Mouse (Mus musculus) stomach, embryonic 14.5 days (tissue): ENCODE results near the gene Fhl3. TPM values are rescaled to one million over a fixed set of nuclear protein-coding genes. Genes with fewer than 3 reads are reported as not detected.

Source experiments
- ATAC-seq: fragments of 200-750 bp; cut with Nextera tagmentation; 2 replicates; pipeline ENCODE4 v1.8.0; 2017; ENCODE audit warnings: low read depth, moderate TSS enrichment; ENCODE audit not compliant: insufficient number of reproducible peaks, insufficient read depth, low FRiP score
- H3K27ac ChIP-seq: fragments of 300-500 bp; sonication (generic); 2 replicates; pipeline ENCODE4 v1.5.1; 2014; ENCODE audit warnings: mild to moderate bottlenecking, low read length, moderate library complexity, mixed read lengths
- H3K27me3 ChIP-seq: fragments of 300-500 bp; sonication (generic); 2 replicates; pipeline ENCODE4 v1.6.1; 2014; ENCODE audit warnings: low read length, control low read depth, mixed read lengths; ENCODE audit not compliant: control insufficient read depth, insufficient read depth
- H3K36me3 ChIP-seq: fragments of 300-500 bp; sonication (generic); 2 replicates; pipeline ENCODE4 v1.6.1; 2014; ENCODE audit warnings: mild to moderate bottlenecking, control low read depth, low read length, moderate library complexity, mixed read lengths; ENCODE audit not compliant: control insufficient read depth, insufficient read depth
- H3K4me1 ChIP-seq: fragments of 300-500 bp; sonication (generic); 2 replicates; pipeline ENCODE4 v1.6.1; 2014; ENCODE audit warnings: low read length, control low read depth, mixed read lengths; ENCODE audit not compliant: control insufficient read depth, insufficient read depth
- H3K4me2 ChIP-seq: fragments of 300-500 bp; sonication (generic); replicated peaks from 2 replicates; pipeline ENCODE4 v1.6.1; 2014; ENCODE audit warnings: low read depth, low read length, control low read depth
- H3K4me3 ChIP-seq: fragments of 300-500 bp; sonication (generic); 2 replicates; pipeline ENCODE4 v1.5.1; 2014; ENCODE audit warnings: low read depth, low read length, control low read depth
- H3K9ac ChIP-seq: fragments of 300-500 bp; sonication (generic); replicated peaks from 2 replicates; pipeline ENCODE4 v1.6.1; 2014; ENCODE audit warnings: low read depth, mild to moderate bottlenecking, control low read depth, low read length, moderate library complexity, mixed read lengths
- H3K9me3 ChIP-seq: fragments of 300-500 bp; sonication (generic); 2 replicates; pipeline ENCODE4 v1.6.1; 2016; ENCODE audit warnings: low read depth, low read length, control low read depth; ENCODE audit not compliant: control insufficient read depth
- WGBS: fragments of 180-500 bp; shearing (Covaris S2); extraction: QIAGEN DNeasy Blood & Tissue Kit; methylation state at CpG from one replicate; pipeline ENCODE4 v1.1.7; 2014; 5-methylcytosine and 5-hydroxymethylcytosine counted together
- polyA plus RNA-seq: library from polyadenylated mRNA; unstranded; fragments of >200 nt; fragmentation: Nextera tagmentation; extraction: Ambion mirVana; gene quantifications from 2 replicates; pipeline ENCODE4 v1.2.1, GENCODE M21; 2014

Fhl3 gene
- polyA plus RNA-seq, 1 experiment from 2014 or later = 20.4 TPM

DNA sequence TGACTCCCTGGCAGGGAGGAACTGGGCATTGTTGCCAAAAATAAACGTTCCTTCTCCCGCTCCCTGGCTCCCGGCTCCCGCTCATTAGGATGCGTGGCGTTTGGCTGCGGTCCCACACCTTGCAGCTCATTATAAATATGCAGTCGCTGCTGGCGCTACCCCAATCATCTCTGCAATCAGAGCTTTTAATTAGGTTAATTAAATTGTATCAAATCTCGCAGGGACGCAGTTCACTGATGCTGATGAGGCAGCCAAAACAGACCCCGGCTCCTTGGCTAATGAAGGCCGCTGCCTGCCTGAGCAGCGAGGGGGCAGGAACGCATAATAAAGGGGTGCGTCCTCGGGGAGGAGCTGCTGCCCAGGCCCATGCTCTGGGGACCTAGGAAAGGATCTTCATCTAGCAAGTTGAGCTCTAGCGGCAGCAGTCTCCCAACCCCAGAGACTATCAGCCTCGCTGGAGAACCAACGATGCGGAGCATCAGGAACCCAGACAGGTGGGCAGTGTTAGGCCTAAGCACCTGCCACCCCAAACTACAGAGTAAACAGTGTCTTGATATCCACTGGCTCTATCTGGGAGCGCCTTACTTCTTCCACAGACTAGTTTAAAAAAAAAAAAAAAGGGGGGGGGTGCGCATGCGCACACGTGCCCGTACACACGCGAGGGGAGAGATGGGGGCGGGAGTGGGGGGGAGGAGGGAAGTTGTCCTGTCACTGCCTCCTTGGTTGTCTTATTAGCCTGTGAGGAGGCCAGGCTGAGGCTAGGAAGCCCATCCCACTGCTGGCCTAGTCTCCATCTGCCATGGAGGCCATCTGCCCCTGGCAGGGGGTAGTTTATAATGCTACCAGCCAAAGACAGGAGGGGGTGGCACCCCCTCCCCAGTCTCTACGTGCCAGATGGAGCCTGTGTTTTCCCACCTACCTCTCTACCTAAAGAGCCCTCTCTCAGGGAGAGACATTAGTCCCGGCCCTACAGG is 27.9 kb upstream of the Fhl3 start:
- Histone ChIP-seq H3K4me1 (peaks cover 10% of the 10 kb centered on the region; the same call in 1 of the 2 replicates), H3K9ac (no peak overlapping the region)

DNA sequence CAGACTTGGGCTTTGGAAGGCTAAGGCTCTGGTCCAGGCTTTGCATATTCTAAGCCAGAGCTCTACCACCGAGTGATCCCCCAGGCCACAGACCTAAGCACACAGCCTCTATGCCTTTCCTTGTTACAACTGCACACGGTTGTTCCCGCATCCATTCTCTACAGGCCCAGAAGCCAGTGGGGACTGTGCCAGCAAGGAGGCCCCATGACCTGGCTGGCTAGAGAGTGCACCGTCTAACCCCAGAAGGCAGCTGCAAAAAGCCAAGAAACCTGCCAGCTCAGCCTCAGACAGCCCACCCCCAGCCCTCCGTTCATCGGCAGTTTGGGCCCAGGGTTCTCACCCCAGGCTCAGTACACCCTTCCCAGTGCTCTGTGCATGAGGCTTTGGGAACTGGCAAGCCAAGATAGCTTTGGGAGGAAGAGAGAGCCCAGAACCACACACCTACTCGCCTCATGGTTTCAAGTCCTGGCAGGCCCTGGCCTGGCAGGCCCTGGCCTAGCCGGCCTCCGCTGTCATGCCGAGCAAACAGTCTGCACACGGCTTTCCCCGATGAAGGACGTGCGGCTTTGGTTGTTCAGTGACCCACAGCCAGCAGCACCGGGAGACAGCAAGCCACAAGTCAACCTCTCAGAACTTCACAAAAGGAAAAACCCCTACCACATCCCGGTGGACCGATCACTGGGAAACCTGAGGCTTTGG is 26.0 kb upstream of the Fhl3 start:
- H3K4me2 ChIP-seq = no peak overlapping the region
- ATAC-seq = no peak; the same call in 1 of the 2 replicates
- H3K27me3 ChIP-seq = no peaks in the 10 kb centered on the region
- no peak overlapping the region for H3K4me3 ChIP-seq
- H3K9ac ChIP-seq = no peak overlapping the region
- peaks cover 10% of the 10 kb centered on the region; the same call in 1 of the 2 replicates for H3K4me1 ChIP-seq
- no peak overlapping the region for H3K27ac ChIP-seq
- H3K36me3 ChIP-seq = peaks cover 11% of the 10 kb centered on the region
- WGBS = 64% methylated on average over 17 of the region's 17 CpGs
- H3K9me3 ChIP-seq = no peaks in the 10 kb centered on the region

More for the DNA sequence above, 27.9 kb upstream of the Fhl3 start:
- Histone ChIP-seq H3K4me3 (no peak overlapping the region), H3K27me3 (no peaks in the 10 kb centered on the region), H3K4me2 (peak overlapping the region; percentile 29), H3K27ac (no peak overlapping the region), H3K36me3 (no peaks in the 10 kb centered on the region; the same call in 1 of the 2 replicates), H3K9me3 (no peaks in the 10 kb centered on the region)
- ATAC-seq = no peak
- 6% methylated on average over 29 of the region's 31 CpGs for WGBS

DNA sequence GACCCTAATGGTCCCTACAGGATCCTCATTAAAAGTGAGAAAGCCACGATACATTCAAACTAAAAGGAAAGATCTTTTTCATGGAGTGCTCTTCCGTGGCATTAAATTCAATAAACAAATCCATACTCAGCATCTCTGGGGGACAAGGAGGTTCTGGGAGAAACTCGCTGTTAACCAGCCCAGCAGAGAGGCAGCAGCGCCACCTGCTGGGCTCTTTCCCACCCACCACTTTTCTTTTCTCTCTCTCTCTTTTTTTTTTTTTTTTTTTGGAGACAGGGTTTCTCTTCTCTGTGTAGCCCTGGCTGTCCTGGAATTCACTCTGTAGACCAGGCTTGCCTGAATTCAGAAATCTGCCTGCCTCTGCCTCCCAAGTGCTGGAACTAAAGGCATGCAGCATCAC is 25.5 kb upstream of the Fhl3 start:
- Histone ChIP-seq H3K4me2 (no peak overlapping the region), H3K36me3 (peaks cover 16% of the 10 kb centered on the region), H3K9ac (no peak overlapping the region), H3K27me3 (no peaks in the 10 kb centered on the region), H3K9me3 (no peaks in the 10 kb centered on the region), H3K4me3 (no peak overlapping the region), H3K27ac (no peak overlapping the region), H3K4me1 (peaks cover 10% of the 10 kb centered on the region; the same call in 1 of the 2 replicates)
- WGBS = 2% methylated on average over 4 of the region's 4 CpGs
- ATAC-seq = no peak

GRCm38 (mm10) chr4:124675958-124676357 is 24.5 kb upstream of the Fhl3 start:
- H3K27me3 ChIP-seq = no peaks in the 10 kb centered on the region
- 81% methylated on average over 6 of the region's 6 CpGs for WGBS
- H3K27ac ChIP-seq = no peak overlapping the region
- H3K4me1 ChIP-seq = peaks cover 10% of the 10 kb centered on the region; the same call in 1 of the 2 replicates
- H3K36me3 ChIP-seq = peaks cover 21% of the 10 kb centered on the region
- H3K9me3 ChIP-seq = no peaks in the 10 kb centered on the region
- H3K9ac ChIP-seq = no peak overlapping the region
- no peak overlapping the region for H3K4me2 ChIP-seq
- H3K4me3 ChIP-seq = no peak overlapping the region
- no peak for ATAC-seq

GRCm38 (mm10) chr4:124682270-124682669 is 18.2 kb upstream of the Fhl3 start:
- no peaks in the 10 kb centered on the region for H3K4me1 ChIP-seq
- no peak for ATAC-seq
- H3K27me3 ChIP-seq = no peaks in the 10 kb centered on the region
- no peak overlapping the region for H3K9ac ChIP-seq
- no peak overlapping the region for H3K4me2 ChIP-seq
- H3K4me3 ChIP-seq = no peak overlapping the region
- WGBS = 54% methylated on average over 7 of the region's 7 CpGs
- H3K9me3 ChIP-seq = no peaks in the 10 kb centered on the region
- H3K27ac ChIP-seq = no peak overlapping the region
- H3K36me3 ChIP-seq = peaks cover 58% of the 10 kb centered on the region

DNA sequence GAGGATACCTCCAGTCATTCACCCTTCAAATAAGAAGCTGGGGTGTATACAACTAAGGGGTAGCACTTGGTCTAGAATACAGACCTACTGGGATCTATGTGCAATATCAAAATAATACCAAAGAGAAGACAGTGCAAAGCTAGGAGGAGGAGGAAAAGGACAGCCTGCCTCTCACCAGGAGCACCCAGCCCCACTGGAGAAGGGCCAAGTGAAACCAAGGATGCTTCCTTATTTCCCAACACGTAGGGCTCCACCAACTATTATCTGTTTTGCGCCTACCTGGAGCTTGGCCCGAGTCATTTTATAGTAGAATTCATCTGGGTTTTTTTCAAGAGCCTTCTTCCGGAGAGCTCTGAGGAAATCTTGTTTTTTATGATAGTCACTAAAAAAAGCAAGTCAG is 17.0 kb upstream of the Fhl3 start:
- Histone ChIP-seq H3K9me3 (no peaks in the 10 kb centered on the region), H3K4me1 (no peaks in the 10 kb centered on the region), H3K36me3 (peaks cover 57% of the 10 kb centered on the region), H3K27ac (no peak overlapping the region), H3K4me2 (no peak overlapping the region), H3K27me3 (no peaks in the 10 kb centered on the region), H3K4me3 (no peak overlapping the region), H3K9ac (no peak overlapping the region)
- ATAC-seq = no peak
- WGBS = 93% methylated on average over 4 of the region's 4 CpGs

- Histone ChIP-seq H3K27ac (no peak overlapping the region), H3K4me1 (no peaks in the 10 kb centered on the region), H3K27me3 (no peaks in the 10 kb centered on the region), H3K4me3 (no peak overlapping the region), H3K4me2 (no peak overlapping the region), H3K9me3 (no peaks in the 10 kb centered on the region), H3K36me3 (peaks cover 42% of the 10 kb centered on the region), H3K9ac (no peak overlapping the region)
- no peak for ATAC-seq
- WGBS = 78% methylated on average over 4 of the region's 4 CpGs
Observed at GRCm38 (mm10) chr4:124685004-124685403, 15.5 kb upstream of the Fhl3 start.

- H3K4me1 ChIP-seq = no peaks in the 10 kb centered on the region
- no peak for ATAC-seq
- no peaks in the 10 kb centered on the region for H3K27me3 ChIP-seq
- H3K4me2 ChIP-seq = no peak overlapping the region
- no peak overlapping the region for H3K4me3 ChIP-seq
- H3K27ac ChIP-seq = no peak overlapping the region
- H3K9ac ChIP-seq = no peak overlapping the region
- 70% methylated on average over 8 of the region's 8 CpGs for WGBS
- H3K9me3 ChIP-seq = no peaks in the 10 kb centered on the region
- H3K36me3 ChIP-seq = peaks cover 37% of the 10 kb centered on the region
Observed at GRCm38 (mm10) chr4:124685453-124685852, 15.0 kb upstream of the Fhl3 start.
